Comparison of ENCODE assay signal across 18 mouse cellular contexts in genomic region chr2:126031186-126031900, GRCm38 (mm10). TPM values are rescaled to one million over a fixed set of nuclear protein-coding genes. Genes with fewer than 3 reads are reported as not detected.
DNase-seq lines count a peak whose midpoint lies in the region; ATAC-seq and TF ChIP-seq lines count a peak whose summit lies in the region.
"Had no signal": no experiment of that assay in that cellular context is flagged by ENCODE, and none has a peak within 500 bp of the region (broad histone marks: within the 10 kb centered on the region; RNA-seq: fewer than 3 reads in every experiment).

No protein-coding gene starts in this region.

- no peaks in the 10 kb centered on the region for H3K4me1 ChIP-seq in lung, postnatal 0 days (ENCODE audit: insufficient read depth, low read depth, low read length)
- peaks cover 8% of the 10 kb centered on the region; the same call in 1 of the 2 replicates for H3K4me1 ChIP-seq in stomach, embryonic 16.5 days (ENCODE audit: control insufficient read depth, insufficient read depth, low read length)
- H3K4me1 ChIP-seq: forebrain, embryonic 15.5 days; hindbrain, embryonic 15.5 days had no signal

- no peak overlapping the region for H3ac ChIP-seq in C2C12 (ENCODE audit: control insufficient read depth, insufficient read length, low read depth)

- H3K27me3 ChIP-seq in C2C12 (ENCODE audit: control insufficient read depth, insufficient read depth, insufficient read length): no peaks in the 10 kb centered on the region
- no peaks in the 10 kb centered on the region for H3K27me3 ChIP-seq in lung, postnatal 0 days (replicated peaks; ENCODE audit: insufficient read depth, low read length)
- no peaks in the 10 kb centered on the region for H3K27me3 ChIP-seq in stomach, embryonic 16.5 days (ENCODE audit: control insufficient read depth, insufficient read depth, low read length)
- H3K27me3 ChIP-seq: forebrain, embryonic 15.5 days; hindbrain, embryonic 15.5 days; limb, embryonic 12.5 days; neural tube, embryonic 15.5 days had no signal

- peaks cover 14% of the 10 kb centered on the region for H3K79me3 ChIP-seq in C2C12 (ENCODE audit: low read depth)

- ATAC-seq in lung, postnatal 0 days: peak; percentile 77
- ATAC-seq in stomach, embryonic 16.5 days (ENCODE audit: insufficient read depth, low FRiP score): peak; percentile 77; the same call in 1 of the 2 replicates
- ATAC-seq in megakaryocyte, adult 5-6 weeks (ENCODE audit: poor library complexity, severe bottlenecking): no peak
- ATAC-seq: forebrain, embryonic 15.5 days had no signal

- peak; percentile 59; the same call in 1 of the 2 replicates for TF ChIP-seq EP300 in lung, postnatal 0 days (IDR thresholded peaks at IDR 0.05)

- peak; percentile 48 for DNase-seq in adipocyte (ENCODE audit: low spot score)
- DNase-seq in lung, postnatal 0 days (ENCODE audit: low spot score): peak; percentile 73
- no peak for DNase-seq in urinary bladder, adult 2 months (ENCODE audit: low spot score)
- no peak for DNase-seq in heart, adult 11 months
- DNase-seq: cerebellum, adult 11-12 months; gastrocnemius, postnatal 10 days; kidney, adult 8-10 months; retina, postnatal 1 day; thymus, postnatal 36 days had no signal

- 25% methylated on average over 8 of the region's 8 CpGs for WGBS in lung, postnatal 0 days
- 30% methylated on average over 8 of the region's 8 CpGs for WGBS in stomach, embryonic 16.5 days

- H3K36me3 ChIP-seq in C2C12 (ENCODE audit: control insufficient read depth, insufficient read depth): peaks cover 8% of the 10 kb centered on the region
- no peaks in the 10 kb centered on the region for H3K36me3 ChIP-seq in lung, postnatal 0 days (ENCODE audit: insufficient read depth, low read length)
- no peaks in the 10 kb centered on the region for H3K36me3 ChIP-seq in stomach, embryonic 16.5 days (ENCODE audit: control insufficient read depth, insufficient read depth, low read length)
- H3K36me3 ChIP-seq: forebrain, embryonic 15.5 days; hindbrain, embryonic 15.5 days; limb, embryonic 12.5 days; neural tube, embryonic 15.5 days had no signal

- no peak overlapping the region for H3K4me2 ChIP-seq in lung, postnatal 0 days (replicated peaks; ENCODE audit: low read depth, low read length)
- H3K4me2 ChIP-seq in stomach, embryonic 16.5 days (ENCODE audit: low read depth, low read length): no peak overlapping the region
- H3K4me2 ChIP-seq: forebrain, embryonic 15.5 days; hindbrain, embryonic 15.5 days; limb, embryonic 12.5 days; neural tube, embryonic 15.5 days had no signal

- H3K9me3 ChIP-seq in lung, postnatal 0 days (ENCODE audit: low read length): no peaks in the 10 kb centered on the region
- H3K9me3 ChIP-seq in stomach, embryonic 16.5 days (replicated peaks; ENCODE audit: control insufficient read depth, low read length): no peaks in the 10 kb centered on the region
- H3K9me3 ChIP-seq: forebrain, embryonic 15.5 days; hindbrain, embryonic 15.5 days; limb, embryonic 12.5 days; neural tube, embryonic 15.5 days had no signal

- H3K9ac ChIP-seq in lung, postnatal 0 days (replicated peaks; ENCODE audit: low read depth): no peak overlapping the region
- no peak overlapping the region for H3K9ac ChIP-seq in stomach, embryonic 16.5 days (ENCODE audit: low read length)
- H3K9ac ChIP-seq: forebrain, embryonic 15.5 days; hindbrain, embryonic 15.5 days; limb, embryonic 12.5 days; liver, embryonic 14.5 days; neural tube, embryonic 15.5 days had no signal

- no peak for TF ChIP-seq CTCF in C2C12 (IDR thresholded peaks at IDR 0.05; ENCODE audit: control insufficient read depth, insufficient read depth, insufficient read length)
- no peak for TF ChIP-seq CTCF in lung, postnatal 0 days (IDR thresholded peaks at IDR 0.05)

- H3K79me2 ChIP-seq in C2C12 (ENCODE audit: control insufficient read depth, insufficient read depth): peaks cover 20% of the 10 kb centered on the region

- H3K4me3 ChIP-seq in C2C12 (ENCODE audit: insufficient read depth, poor library complexity, severe bottlenecking): no peak overlapping the region
- H3K4me3 ChIP-seq in lung, postnatal 0 days (ENCODE audit: low read depth, low read length): no peak overlapping the region
- no peak overlapping the region for H3K4me3 ChIP-seq in stomach, embryonic 16.5 days (replicated peaks; ENCODE audit: low read length)
- H3K4me3 ChIP-seq: erythroblast, embryonic 14.5 days; forebrain, embryonic 15.5 days; hindbrain, embryonic 15.5 days; limb, embryonic 12.5 days; neural tube, embryonic 15.5 days had no signal

- H3K27ac ChIP-seq in lung, postnatal 0 days (ENCODE audit: low read length): no peak overlapping the region
- peak overlapping the region; percentile 68 for H3K27ac ChIP-seq in stomach, embryonic 16.5 days (ENCODE audit: low read length)
- H3K27ac ChIP-seq: forebrain, embryonic 15.5 days; hindbrain, embryonic 15.5 days; limb, embryonic 12.5 days; liver, embryonic 14.5 days; neural tube, embryonic 15.5 days had no signal

TF ChIP-seq in C2C12, 6 proteins besides CTCF, POLR2A, EP300 and RAD21:
- TF ChIP-seq FOSL1 (IDR thresholded peaks at IDR 0.05; ENCODE audit: insufficient read depth, low read length, poor library complexity, severe bottlenecking) (peak; percentile 91), USF1 (IDR thresholded peaks at IDR 0.05; ENCODE audit: low read depth) (no peak), MAX (IDR thresholded peaks at IDR 0.05) (peak; percentile 77), MYOD1 (IDR thresholded peaks at IDR 0.05; ENCODE audit: control insufficient read depth, insufficient read length, low read depth) (peak; percentile 43), CEBPB (IDR thresholded peaks at IDR 0.05; ENCODE audit: low read depth) (peak; percentile 99), MYOG (IDR thresholded peaks at IDR 0.05; ENCODE audit: control insufficient read depth, extremely low read depth, insufficient read length) (no peak)

RNA-seq across cellular contexts. Expression of gene Fgf7, which starts 3.1 kb away (rescaled TPM):
- 2.6 TPM for polyA plus RNA-seq in C2C12 (2012; fragmentation: generic; extraction: Trizol)
- polyA plus RNA-seq in lung, postnatal 0 days (2015; fragmentation: Nextera tagmentation; extraction: Ambion mirVana): 10.6 and 11.2 TPM in 2 replicates
- 6.7 and 9.3 TPM in 2 replicates for polyA plus RNA-seq in stomach, embryonic 16.5 days (2015; fragmentation: Nextera tagmentation; extraction: Ambion mirVana)
- total RNA-seq in megakaryocyte, adult 5-6 weeks (2015): 0.20 TPM in 1 of 2 replicates, not detected in the other
- total RNA-seq in megakaryocyte, adult 5-6 weeks (2017): 0.49 TPM in 1 of 2 replicates, not detected in the other
- polyA plus RNA-seq in urinary bladder, adult 2 months (2012; rRNA removed): 26.8 and 30.9 TPM in 2 replicates
- polyA plus RNA-seq: erythroblast, embryonic 14.5 days had no signal

Comparison
In these comparisons a context has a peak if more than half of its experiments do, and no peak if none do; other contexts are left out.
1. DNase-seq: peak in adipocyte (single experiment) and lung, postnatal 0 days (single experiment); none in urinary bladder, adult 2 months (single experiment) and heart, adult 11 months (single experiment).